Mouse (Mus musculus) B cell, adult 62 days (primary cell): ENCODE results near the gene Col20a1. TPM values are rescaled to one million over a fixed set of nuclear protein-coding genes. Genes with fewer than 3 reads are reported as not detected.

Source experiments
- total RNA-seq: library from RNA; stranded (reverse); gene quantifications from 4 replicates; pipeline ENCODE4 v1.2.4, GENCODE M21; 2023

Gene Col20a1
- total RNA-seq, result 1.8 to 3.8 TPM (median 3.3 TPM) in 4 replicates

DNA sequence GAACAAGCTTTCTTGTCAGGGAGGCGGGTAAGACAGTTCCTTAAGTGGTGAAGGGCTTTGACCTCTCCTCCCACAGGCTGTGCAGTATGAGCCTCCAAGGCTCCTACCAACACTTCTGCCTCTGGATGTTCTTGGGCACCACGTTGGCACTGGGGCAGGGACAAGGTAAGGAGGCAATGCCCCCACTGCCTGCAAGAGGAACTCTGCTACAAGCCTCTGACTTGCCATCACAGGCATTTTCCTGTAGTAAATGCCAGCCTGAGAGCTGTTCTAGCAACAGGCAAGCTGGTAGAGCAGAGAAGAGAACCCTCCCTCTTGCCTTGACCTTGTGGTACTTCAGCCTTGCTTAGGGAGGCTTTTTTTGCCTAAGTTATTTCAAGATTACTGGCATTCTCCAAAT lies at the start of gene Col20a1:
Gene Col20a1 (plus strand): TSS at position 87 of the 400 bp plus-strand sequence.

DNA sequence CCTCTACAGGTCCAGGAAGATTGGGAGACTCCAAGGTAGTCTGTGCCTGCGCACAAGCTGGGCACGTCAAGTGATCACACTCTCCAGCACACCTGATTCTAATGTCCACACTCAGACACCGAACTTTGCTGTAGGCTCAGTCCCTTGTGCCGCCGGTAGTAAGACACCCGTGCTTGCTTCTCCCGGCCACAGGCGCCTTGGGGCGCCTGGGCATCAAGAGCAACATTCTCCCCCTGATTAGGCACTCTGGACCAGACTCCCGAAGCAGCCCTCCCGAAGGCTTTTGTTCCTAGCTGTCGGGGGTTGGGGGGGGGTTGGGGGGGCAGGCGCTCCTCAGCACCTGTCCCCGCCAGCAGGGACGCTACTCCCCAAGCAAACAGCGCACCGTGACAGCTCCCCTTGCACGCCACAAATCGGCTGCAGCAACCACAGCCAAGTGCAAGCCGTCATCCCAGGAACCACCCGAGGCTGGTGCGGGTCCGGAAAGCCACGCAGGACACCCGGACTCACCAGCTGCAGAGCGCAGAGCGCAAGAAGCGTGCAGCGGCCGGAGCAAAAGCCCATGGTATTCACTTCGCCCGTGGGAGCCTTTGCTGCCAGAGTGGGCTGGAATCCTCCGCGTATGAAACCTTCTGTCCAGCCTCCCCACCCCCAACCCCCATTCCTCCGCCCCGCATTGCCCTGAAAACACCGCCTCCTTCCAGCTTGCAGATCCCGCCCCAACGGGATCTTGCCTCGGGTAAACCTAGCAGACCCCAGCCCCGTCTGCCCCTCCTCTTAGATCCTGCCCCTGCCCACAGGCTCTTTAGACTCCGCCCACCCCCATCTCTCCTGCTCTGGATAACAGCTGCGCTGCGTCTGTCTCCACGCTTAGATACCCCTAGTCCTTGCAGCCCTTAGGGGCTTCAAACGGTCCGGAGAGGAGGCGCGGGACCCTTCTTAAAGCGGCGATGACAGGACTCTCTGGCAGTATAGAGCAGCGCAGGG lies 32.0 kb upstream of the Col20a1 start, which contains the start of gene Nkain4:
Gene Nkain4 (minus strand): TSS at position 639 of the 987 bp plus-strand sequence.

DNA sequence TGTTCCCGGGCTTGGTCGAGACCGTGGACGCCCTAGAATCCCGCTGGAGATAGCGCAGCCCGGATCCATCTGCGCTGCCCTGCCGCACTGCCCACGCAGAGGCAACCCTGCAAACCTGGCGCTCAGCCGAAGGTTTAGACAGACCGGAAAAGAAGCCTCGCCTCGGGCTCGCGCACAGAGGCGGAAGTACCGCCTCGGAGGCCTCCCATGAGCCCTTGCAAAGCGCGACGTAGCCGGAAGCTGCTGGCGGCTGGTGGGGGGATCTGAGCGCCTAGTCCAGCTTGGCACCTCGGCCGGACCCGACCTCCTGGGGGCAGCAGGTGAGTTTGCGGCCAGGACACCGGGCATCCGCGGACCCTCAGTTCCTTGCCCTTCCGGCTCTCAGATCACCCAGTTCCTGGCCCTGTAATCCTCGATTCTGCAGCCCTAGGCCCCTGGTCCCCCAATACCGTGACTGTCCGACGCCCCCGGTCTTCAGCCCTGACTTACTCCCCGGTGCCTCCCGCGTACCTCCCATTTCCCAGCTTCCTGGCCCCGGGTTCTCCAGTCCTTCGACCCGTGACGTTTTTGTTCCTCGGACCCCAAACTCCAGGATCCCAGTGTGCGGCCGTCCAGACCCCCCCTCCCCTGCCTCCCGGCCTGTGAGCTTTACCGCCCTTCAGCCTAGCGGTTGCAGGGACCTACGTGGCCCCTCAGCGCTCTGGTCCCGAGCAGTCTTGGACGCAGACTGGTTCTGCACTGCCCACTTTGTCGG lies 19.1 kb upstream of the Col20a1 start, which contains the start of gene Arfgap1:
Gene Arfgap1 (plus strand): TSS at position 216 of the 754 bp plus-strand sequence.

DNA sequence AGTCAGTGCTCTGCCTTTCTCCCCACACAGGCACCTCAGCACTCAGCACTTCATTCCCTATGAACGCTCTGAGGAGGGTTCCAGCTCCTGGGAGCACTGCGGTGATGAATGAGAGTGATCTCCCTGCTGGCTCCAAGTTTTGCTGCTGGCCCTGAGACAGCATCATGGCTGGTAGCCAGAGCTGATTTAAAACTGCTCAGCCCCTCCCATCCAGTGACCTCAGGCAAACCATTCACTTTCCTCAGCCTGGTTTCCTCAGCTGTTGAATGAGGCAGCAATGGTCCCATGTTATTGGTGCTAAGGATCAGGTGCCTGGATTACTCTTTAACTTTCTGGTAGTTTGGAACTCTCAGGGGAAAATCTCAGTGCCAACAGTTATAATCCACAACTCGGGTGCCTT lies 57.1 kb downstream of the Col20a1 start, which contains the start of gene Chrna4:
Gene Chrna4 (minus strand): TSS at position 110 of the 400 bp plus-strand sequence.

Other genes starting within 250 kb of the Col20a1 start
- not detected in 4 replicates for gene Bhlhe23, start 209.6 kb upstream of the Col20a1 start, total RNA-seq
- gene Ythdf1, start 65.6 kb upstream of the Col20a1 start, total RNA-seq, result 79.1 to 96.9 TPM (median 86.7 TPM) in 4 replicates
- not detected in 4 replicates for gene Birc7, start 57.5 kb upstream of the Col20a1 start, total RNA-seq
- gene Nkain4, start 31.8 kb upstream of the Col20a1 start, total RNA-seq, result not detected in 4 replicates
- gene Arfgap1, start 19.3 kb upstream of the Col20a1 start, total RNA-seq, result 69.0 to 94.6 TPM (median 78.9 TPM) in 4 replicates
- not detected in 4 replicates for gene Chrna4, start 57.0 kb downstream of the Col20a1 start, total RNA-seq
- gene Kcnq2, start 148.8 kb downstream of the Col20a1 start, total RNA-seq, result not detected in 4 replicates
- not detected in 4 replicates for gene Eef1a2, start 170.5 kb downstream of the Col20a1 start, total RNA-seq
- gene Ppdpf, start 200.7 kb downstream of the Col20a1 start, total RNA-seq, result 162 to 180 TPM (median 170 TPM) in 4 replicates
- gene Ptk6, start 216.3 kb downstream of the Col20a1 start, total RNA-seq, result 0.21 to 0.72 TPM (median 0.36 TPM) in 4 replicates
- gene Srms, start 226.7 kb downstream of the Col20a1 start, total RNA-seq, result 3.1 to 5.0 TPM (median 4.4 TPM) in 4 replicates
- gene Fndc11, start 233.5 kb downstream of the Col20a1 start, total RNA-seq, result 0.49 to 1.2 TPM (median 0.50 TPM) in 3 of 4 replicates, not detected in the other